Mouse (Mus musculus) embryonic facial prominence, embryonic 15.5 days (tissue): Measurements from ENCODE around the gene Samd11. TPM values are rescaled to one million over a fixed set of nuclear protein-coding genes. Genes with fewer than 3 reads are reported as not detected.

ENCODE experiments used
- ATAC-seq: fragments of 200-750 bp; cut with Nextera tagmentation; 2 replicates; pipeline ENCODE4 v1.8.0; 2017; ENCODE audit warnings: low read depth, moderate TSS enrichment; ENCODE audit not compliant: insufficient number of reproducible peaks, low FRiP score, low TSS enrichment
- H3K27ac ChIP-seq: fragments of 300-500 bp; sonication (generic); replicated peaks from 2 replicates; pipeline ENCODE4 v1.5.1; 2015; ENCODE audit warnings: mild to moderate bottlenecking, inconsistent platforms
- H3K27me3 ChIP-seq: fragments of 300-500 bp; sonication (generic); 2 replicates; pipeline ENCODE4 v1.6.1; 2015; ENCODE audit warnings: inconsistent platforms
- H3K36me3 ChIP-seq: fragments of 300-500 bp; sonication (generic); 2 replicates; pipeline ENCODE4 v1.6.1; 2015; ENCODE audit warnings: mild to moderate bottlenecking, inconsistent platforms
- H3K4me1 ChIP-seq: fragments of 300-500 bp; sonication (generic); 2 replicates; pipeline ENCODE4 v1.6.1; 2015; ENCODE audit warnings: inconsistent platforms
- H3K4me2 ChIP-seq: fragments of 300-500 bp; sonication (generic); replicated peaks from 2 replicates; pipeline ENCODE4 v1.6.1; 2015; ENCODE audit warnings: mild to moderate bottlenecking, inconsistent platforms
- H3K4me3 ChIP-seq: fragments of 300-500 bp; sonication (generic); replicated peaks from 2 replicates; pipeline ENCODE4 v1.5.1; 2015; ENCODE audit warnings: mild to moderate bottlenecking, inconsistent platforms
- H3K9ac ChIP-seq: fragments of 300-500 bp; sonication (generic); 2 replicates; pipeline ENCODE4 v1.6.1; 2015; ENCODE audit warnings: inconsistent platforms
- H3K9me3 ChIP-seq: fragments of 300-500 bp; sonication (generic); replicated peaks from 2 replicates; pipeline ENCODE4 v1.6.1; 2016; ENCODE audit warnings: inconsistent platforms
- whole genome bisulfite sequencing: fragments of 180-500 bp; shearing (Covaris S2); methylation state at CpG from one replicate; pipeline ENCODE4 v1.1.7; 2015; 5-methylcytosine and 5-hydroxymethylcytosine counted together
- polyA plus RNA-seq: library from polyadenylated mRNA; unstranded; fragments of >200 nt; fragmentation: Nextera tagmentation; extraction: Ambion mirVana; gene quantifications from 2 replicates; pipeline ENCODE4 v1.2.1, GENCODE M21; 2015

Gene Samd11
- polyA plus RNA-seq, 1 experiment from 2014 or later: 0.28 TPM

DNA sequence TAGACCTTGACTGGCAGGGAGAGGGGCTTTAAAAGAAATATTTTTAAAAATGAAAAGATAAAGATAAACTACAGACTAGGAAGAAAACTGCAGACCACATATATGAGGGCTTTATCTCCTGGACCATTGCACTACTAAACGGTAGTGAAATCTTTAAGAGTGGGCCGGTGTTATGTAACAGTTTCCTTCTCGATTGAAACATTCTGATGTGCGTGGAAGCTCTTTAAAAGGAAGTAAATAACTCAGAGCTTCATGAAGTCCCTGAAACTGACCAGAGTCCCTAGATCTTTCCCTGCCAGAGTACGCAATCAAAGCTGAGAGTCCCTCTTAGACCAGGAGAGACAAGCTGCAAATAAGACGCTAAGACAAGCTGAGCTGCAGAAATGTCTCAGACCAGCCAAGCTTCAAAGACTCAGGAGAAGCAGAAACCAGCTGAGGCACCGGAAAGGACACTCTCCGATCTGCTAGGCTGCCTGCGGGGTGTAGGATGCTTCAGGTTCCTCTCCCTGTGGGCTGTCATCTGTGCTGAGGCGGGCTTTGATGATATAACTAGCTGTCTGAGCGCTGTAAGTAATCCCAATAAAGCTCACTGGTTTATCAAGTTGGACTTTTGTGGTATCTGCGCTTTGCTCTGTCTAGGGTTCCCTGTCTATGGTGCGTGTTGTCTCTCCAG lies 45.4 kb downstream of the Samd11 start:
- WGBS: 68% methylated on average over 13 of the region's 13 CpGs
- Histone ChIP-seq H3K27ac (no peak overlapping the region), H3K4me3 (no peak overlapping the region), H3K4me1 (no peaks in the 10 kb centered on the region), H3K4me2 (no peak overlapping the region), H3K9me3 (no peaks in the 10 kb centered on the region), H3K36me3 (no peaks in the 10 kb centered on the region), H3K27me3 (no peaks in the 10 kb centered on the region), H3K9ac (no peak overlapping the region)
- no peak for ATAC-seq

DNA sequence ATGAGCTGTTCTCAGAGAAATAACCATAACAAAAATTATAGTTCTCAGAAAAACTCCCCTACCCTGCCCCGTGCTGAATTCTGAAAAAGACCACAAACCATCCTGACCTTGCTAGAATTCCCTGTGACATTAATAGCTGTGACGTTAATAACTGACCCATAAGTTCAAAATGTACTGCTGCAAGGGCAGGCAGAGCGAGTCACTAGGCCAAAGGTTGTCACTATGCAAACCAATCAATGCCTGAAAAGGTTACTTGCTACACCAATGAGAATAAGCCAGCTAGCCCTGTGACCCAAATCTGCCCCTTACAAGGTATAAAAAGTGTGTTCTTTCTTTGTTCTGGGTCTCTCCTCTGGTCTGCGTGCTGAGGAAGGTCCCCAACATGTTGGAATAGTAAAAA lies 46.6 kb downstream of the Samd11 start:
- no peak for ATAC-seq
- 80% methylated on average over 4 of the region's 4 CpGs for WGBS

DNA sequence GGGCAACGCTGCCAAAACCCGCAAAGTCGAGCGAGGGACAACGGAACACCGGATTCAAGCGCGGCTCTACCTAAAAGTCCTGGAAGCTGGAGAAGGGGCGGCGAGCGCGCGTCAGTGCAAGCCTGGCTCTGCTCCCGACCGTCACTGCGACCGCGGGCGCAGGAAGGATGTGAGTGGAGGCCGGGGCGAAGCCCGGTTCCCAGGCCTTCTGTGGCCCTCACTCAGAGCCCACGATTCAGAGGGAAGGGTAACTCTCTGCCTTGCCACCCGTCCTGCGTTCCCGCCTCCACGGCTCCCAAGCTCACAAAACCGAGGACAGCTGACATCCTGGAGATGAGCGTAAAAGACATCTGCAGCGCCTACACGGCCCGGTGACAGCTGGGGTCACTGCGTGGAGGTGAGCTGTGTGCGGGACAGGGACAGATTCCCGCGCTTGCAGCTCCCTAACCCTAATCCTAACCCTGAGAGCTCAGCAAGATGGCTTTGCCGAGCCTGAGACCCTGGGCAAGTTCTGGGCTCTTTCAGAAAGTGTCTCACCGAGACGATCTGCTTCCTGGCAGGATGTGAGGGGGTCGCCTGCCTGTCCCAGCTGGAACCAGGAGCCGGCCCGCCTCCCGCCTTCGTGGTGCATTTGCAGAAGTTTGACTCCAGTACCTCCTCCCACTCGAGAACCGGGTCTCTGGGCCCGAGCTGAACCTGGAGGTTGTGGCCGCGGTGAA lies 51.9 kb downstream of the Samd11 start:
- peak overlapping the region; percentile 54 for H3K9ac ChIP-seq
- under 1% methylated on average over 49 of the region's 49 CpGs for WGBS
- H3K9me3 ChIP-seq: no peaks in the 10 kb centered on the region
- H3K36me3 ChIP-seq: no peaks in the 10 kb centered on the region
- peaks cover 6% of the 10 kb centered on the region for H3K27me3 ChIP-seq
- peak overlapping the region; percentile 93 for H3K4me2 ChIP-seq
- ATAC-seq: 0 out of 2 replicates have a peak, but pooled peaks have one; percentile 27
- H3K4me1 ChIP-seq: peaks cover 26% of the 10 kb centered on the region
- H3K4me3 ChIP-seq: peak overlapping the region; percentile 52
- peak overlapping the region; percentile 34; the same call in 1 of the 2 replicates for H3K27ac ChIP-seq

More for the DNA sequence above, 46.6 kb downstream of the Samd11 start:
- H3K36me3 ChIP-seq: no peaks in the 10 kb centered on the region
- H3K4me3 ChIP-seq: no peak overlapping the region
- no peak overlapping the region for H3K4me2 ChIP-seq
- no peaks in the 10 kb centered on the region for H3K9me3 ChIP-seq
- peaks cover 11% of the 10 kb centered on the region for H3K4me1 ChIP-seq
- H3K9ac ChIP-seq: no peak overlapping the region
- H3K27me3 ChIP-seq: peaks cover 6% of the 10 kb centered on the region
- H3K27ac ChIP-seq: no peak overlapping the region

DNA sequence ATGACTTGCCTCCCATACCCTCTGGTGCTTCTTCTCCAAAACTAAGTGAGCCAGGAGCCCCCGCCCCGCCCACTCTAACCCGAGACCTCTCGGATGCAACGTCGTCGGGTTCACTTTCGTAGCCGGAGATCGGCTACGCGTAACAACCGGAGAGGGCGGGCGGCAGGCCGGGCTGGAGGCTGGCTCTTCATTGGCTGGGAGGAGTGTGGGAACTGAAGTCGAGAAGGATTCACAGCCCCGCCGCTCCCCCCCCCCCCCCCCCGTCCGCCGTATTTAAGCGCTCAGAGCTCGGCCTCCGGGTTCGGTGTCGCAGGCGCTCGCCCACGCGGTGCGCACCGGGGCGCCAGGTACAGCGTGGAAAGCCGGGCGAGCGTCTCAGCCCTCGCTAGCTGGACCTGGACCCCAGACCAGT lies 52.5 kb downstream of the Samd11 start, which contains the start of gene AW011738:
Gene AW011738, plus strand, starts transcription at position 304 of the 412 bp plus-strand sequence.
- peaks cover 6% of the 10 kb centered on the region for H3K27me3 ChIP-seq
- under 1% methylated on average over 31 of the region's 39 CpGs for WGBS
- peak; percentile 84 for ATAC-seq
- peak within 1 kb of the TSS; percentile 93 for H3K4me2 ChIP-seq
- peak within 1 kb of the TSS; percentile 54 for H3K9ac ChIP-seq
- H3K9me3 ChIP-seq: no peaks in the 10 kb centered on the region
- H3K36me3 ChIP-seq: no peaks in the 10 kb centered on the region
- peaks cover 27% of the 10 kb centered on the region for H3K4me1 ChIP-seq
- H3K4me3 ChIP-seq: peak within 1 kb of the TSS; percentile 52
- peak within 1 kb of the TSS; percentile 34; the same call in 1 of the 2 replicates for H3K27ac ChIP-seq

DNA sequence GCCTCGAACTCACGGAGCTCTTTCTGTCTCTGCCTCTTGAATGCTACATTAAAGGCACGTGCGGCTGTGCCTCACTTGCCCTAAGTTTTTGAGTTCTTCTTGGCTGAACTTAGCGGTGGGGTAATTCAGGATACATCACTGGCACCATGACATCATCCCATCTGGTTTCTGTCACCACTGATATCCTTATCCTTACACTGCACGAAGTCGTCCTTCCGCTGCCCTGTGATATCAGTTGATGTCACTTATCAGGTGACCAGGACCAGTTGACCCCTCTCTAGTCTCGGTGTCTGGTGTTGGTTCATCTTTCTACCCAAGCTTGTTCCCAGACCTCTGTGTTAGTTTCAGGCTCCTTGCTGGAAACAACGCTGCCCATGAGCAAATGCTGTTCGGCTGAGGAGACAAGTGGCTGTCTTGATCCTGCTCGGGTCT lies 53.0 kb downstream of the Samd11 start:
- Histone ChIP-seq H3K4me1 (peaks cover 29% of the 10 kb centered on the region), H3K4me2 (peak overlapping the region; percentile 93), H3K9me3 (no peaks in the 10 kb centered on the region), H3K36me3 (no peaks in the 10 kb centered on the region), H3K9ac (no peak overlapping the region), H3K27me3 (peaks cover 6% of the 10 kb centered on the region), H3K27ac (no peak overlapping the region), H3K4me3 (peak overlapping the region; percentile 52)
- 39% methylated on average over 12 of the region's 12 CpGs for WGBS
- ATAC-seq: no peak

GRCm38 (mm10) chr4:156200623-156201475 lies 54.6 kb downstream of the Samd11 start, which contains the start of gene Isg15:
Gene Isg15, minus strand, starts transcription at chr4:156200818.
- WGBS: 58% methylated on average over 10 of the region's 10 CpGs
- no peak within 1 kb of the TSS for H3K4me2 ChIP-seq

GRCm38 (mm10) chr4:156197829-156198205 lies 57.6 kb downstream of the Samd11 start:
- Histone ChIP-seq H3K27me3 (no peaks in the 10 kb centered on the region), H3K4me2 (peak overlapping the region; percentile 84), H3K27ac (peak overlapping the region; percentile 90), H3K9me3 (no peaks in the 10 kb centered on the region), H3K4me3 (peak overlapping the region; percentile 93), H3K36me3 (peaks cover 6% of the 10 kb centered on the region; the same call in 1 of the 2 replicates), H3K4me1 (peaks cover 50% of the 10 kb centered on the region), H3K9ac (peak overlapping the region; percentile 58)
- peak; percentile 84 for ATAC-seq
- WGBS: under 1% methylated on average over 26 of the region's 26 CpGs

More at GRCm38 (mm10) chr4:156200623-156201475, 54.6 kb downstream of the Samd11 start, which contains the start of gene Isg15:
- no peak within 1 kb of the TSS for H3K4me3 ChIP-seq
- no peaks in the 10 kb centered on the region for H3K36me3 ChIP-seq
- peaks cover 6% of the 10 kb centered on the region for H3K27me3 ChIP-seq
- H3K4me1 ChIP-seq: peaks cover 40% of the 10 kb centered on the region
- ATAC-seq: no peak
- no peak within 1 kb of the TSS for H3K9ac ChIP-seq
- H3K9me3 ChIP-seq: no peaks in the 10 kb centered on the region
- H3K27ac ChIP-seq: no peak within 1 kb of the TSS

DNA sequence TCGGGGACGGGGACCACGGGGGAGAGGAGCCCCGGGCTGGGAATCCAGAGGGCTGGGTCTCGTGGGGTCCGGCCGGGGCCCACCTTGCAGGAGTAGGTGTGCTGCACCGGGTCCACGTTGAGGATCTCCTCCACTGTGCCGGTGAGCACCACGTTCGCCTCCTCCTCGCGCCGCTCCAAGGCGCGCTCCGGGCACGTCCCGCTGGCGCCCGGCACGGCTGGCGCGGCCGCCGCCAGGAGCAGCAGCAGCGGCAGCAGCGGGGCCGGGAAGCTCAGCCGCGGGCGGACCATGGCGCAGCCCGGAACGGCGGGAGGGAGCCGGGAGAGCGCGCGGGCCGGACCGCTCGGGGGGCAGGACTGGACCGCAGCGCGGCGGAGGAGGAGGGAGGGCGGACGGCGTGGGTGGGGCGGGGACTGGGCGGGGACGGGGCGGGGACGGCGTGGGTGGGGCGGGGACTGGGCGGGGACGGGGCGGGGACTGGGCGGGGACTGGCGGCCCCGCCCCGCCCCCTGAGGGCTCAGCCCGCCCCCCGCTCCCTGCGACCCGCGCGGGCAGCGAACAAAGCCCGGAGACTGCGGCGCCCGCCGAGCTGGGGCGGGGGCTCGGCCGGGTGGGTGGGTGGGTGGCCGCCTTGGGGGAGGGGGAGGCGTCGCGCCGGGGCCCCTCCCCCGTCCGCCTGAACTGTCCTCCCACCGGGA lies 58.2 kb downstream of the Samd11 start, which contains the start of gene Agrn:
Gene Agrn, minus strand, starts transcription at position 358 of the 698 bp plus-strand sequence.
- peak within 1 kb of the TSS; percentile 92 for H3K4me2 ChIP-seq
- no peaks in the 10 kb centered on the region for H3K9me3 ChIP-seq
- H3K27me3 ChIP-seq: no peaks in the 10 kb centered on the region
- peaks cover 50% of the 10 kb centered on the region for H3K4me1 ChIP-seq
- 1% methylated on average over 23 of the region's 88 CpGs for WGBS
- ATAC-seq: peak; percentile 86
- peak within 1 kb of the TSS; percentile 93 for H3K4me3 ChIP-seq
- peak within 1 kb of the TSS; percentile 90 for H3K27ac ChIP-seq
- peaks cover 6% of the 10 kb centered on the region; the same call in 1 of the 2 replicates for H3K36me3 ChIP-seq
- H3K9ac ChIP-seq: peak within 1 kb of the TSS; percentile 86
